Mouse (Mus musculus): Measurements from ENCODE around the gene Fam71b. TPM values are rescaled to one million over a fixed set of nuclear protein-coding genes. Genes with fewer than 3 reads are reported as not detected.
"Not testable (repeated sequence)": the region's sequence is repeated elsewhere in the genome, so short reads cannot be mapped to it uniquely, and the experiment has no call there.

Fam71b gene
- total RNA-seq, 4 experiments from 2014 or later, result not detected

GRCm38 (mm10) chr11:46428131-46428530 lies 31.8 kb downstream of the Fam71b start:
- DNase-seq (ENCODE audit: low spot score in 2 of 2), result not testable (repeated sequence)

- no peak for DNase-seq (ENCODE audit: low spot score in 2 of 2)
Measured at GRCm38 (mm10) chr11:46430123-46430522, 33.8 kb downstream of the Fam71b start.

GRCm38 (mm10) chr11:46431129-46431528 lies 34.8 kb downstream of the Fam71b start:
- peak; percentile 43 to 87 for DNase-seq (ENCODE audit: low spot score in 2 of 2)

GRCm38 (mm10) chr11:46435363-46435762 lies 39.0 kb downstream of the Fam71b start:
- no peak for DNase-seq (ENCODE audit: low spot score in 2 of 2)

GRCm38 (mm10) chr11:46436760-46437458 lies 40.5 kb downstream of the Fam71b start, which contains the start of gene Med7:
Gene Med7 (plus strand): TSS chr11:46436925.
- DNase-seq (ENCODE audit: low spot score in 2 of 2), result peak; percentile 79 to 95

GRCm38 (mm10) chr11:46437459-46438000 lies 41.2 kb downstream of the Fam71b start:
- DNase-seq (ENCODE audit: low spot score in 2 of 2), result peak in 1 of 2 experiments; percentile 7

GRCm38 (mm10) chr11:46439005-46439543 lies 42.7 kb downstream of the Fam71b start:
- DNase-seq (ENCODE audit: low spot score in 2 of 2), result no peak

GRCm38 (mm10) chr11:46441774-46442173 lies 45.4 kb downstream of the Fam71b start:
- no peak for DNase-seq (ENCODE audit: low spot score in 2 of 2)

- no peak for DNase-seq (ENCODE audit: low spot score in 2 of 2)
Measured at GRCm38 (mm10) chr11:46443152-46443551, 46.8 kb downstream of the Fam71b start.

- DNase-seq (ENCODE audit: low spot score in 2 of 2), result no peak
Measured at GRCm38 (mm10) chr11:46443979-46444378, 47.6 kb downstream of the Fam71b start.

- no peak for DNase-seq (ENCODE audit: low spot score in 2 of 2)
Measured at GRCm38 (mm10) chr11:46446150-46446549, 49.8 kb downstream of the Fam71b start.

- DNase-seq (ENCODE audit: low spot score in 2 of 2), result no peak
Measured at GRCm38 (mm10) chr11:46447644-46448484, 51.5 kb downstream of the Fam71b start.

- DNase-seq (ENCODE audit: low spot score in 2 of 2), result no peak
Measured at GRCm38 (mm10) chr11:46449461-46450080, 53.2 kb downstream of the Fam71b start.

- no peak for DNase-seq (ENCODE audit: low spot score in 2 of 2)
Measured at GRCm38 (mm10) chr11:46454453-46455045, 58.2 kb downstream of the Fam71b start, which contains the start of gene Havcr2. Gene Havcr2 (plus strand): TSS chr11:46454935.

Other genes with a start within 250 kb of the Fam71b start
- gene Nipal4, start 230.1 kb upstream of the Fam71b start, total RNA-seq (2022), result 1 to 10 TPM; 2.2 to 3.0 (median 2.6) TPM
- 1 to 10 TPM; 3.6 to 5.7 (median 4.2) TPM for gene Fndc9, start 161.0 kb upstream of the Fam71b start, total RNA-seq (2022)
- 100 to 1,000 TPM; 534 to 625 (median 593) TPM for gene Cyfip2, start 83.7 kb upstream of the Fam71b start, total RNA-seq (2022)
- gene Itk, start 7.0 kb upstream of the Fam71b start, total RNA-seq (2022), result 1 to 10 TPM in 1 of 4 experiments, under 1 TPM in 3; 0.64 to 1.1 (median 0.72) TPM
- 10 to 100 TPM; 22.7 to 31.2 (median 25.8) TPM for gene Med7, start 40.4 kb downstream of the Fam71b start, total RNA-seq (2022)
- gene Havcr2, start 58.4 kb downstream of the Fam71b start, total RNA-seq (2022), result 10 to 100 TPM in 1 of 4 experiments, 1 to 10 TPM in 3; 3.0 to 12.0 (median 6.1) TPM
- gene Gm12169, start 127.7 kb downstream of the Fam71b start, total RNA-seq (2022), result not detected
- gene BC053393, start 175.0 kb downstream of the Fam71b start, total RNA-seq (2022), result not detected
- gene Dppa1, start 232.7 kb downstream of the Fam71b start, total RNA-seq (2022), result not detected